Mouse (Mus musculus) heart, postnatal 0 days (tissue): ENCODE results near the gene U2af1.

Experiments
- CTCF ChIP-seq: IDR thresholded peaks from 2 replicates; pipeline ENCODE4 v1.5.1; 2016; ENCODE audit warnings: antibody characterized with exemption, control low read depth, low read depth
- EP300 ChIP-seq: IDR thresholded peaks from 2 replicates; pipeline ENCODE4 v1.6.1; 2016; ENCODE audit warnings: antibody characterized with exemption, low read depth

GRCm38 (mm10) chr17:31677507-31677906 is 18.8 kb upstream of the U2af1 start, which contains the start of gene Cryaa:
- no peak for TF ChIP-seq CTCF
- no peak for TF ChIP-seq EP300
